Mouse (Mus musculus) C2C12 (cell line): Measurements from ENCODE around the gene Gm43517.

ENCODE experiments used
- CTCF ChIP-seq: IDR thresholded peaks from one replicate; pipeline ENCODE4 v1.5.1; 2011; ENCODE audit not compliant: control insufficient read depth, insufficient read depth, insufficient read length
- MAX ChIP-seq: IDR thresholded peaks from one replicate; pipeline ENCODE4 v1.6.1; 2011; ENCODE audit warnings: mild to moderate bottlenecking, control low read depth
- MYOG ChIP-seq: IDR thresholded peaks from one replicate; pipeline ENCODE4 v1.6.1; 2011; ENCODE audit not compliant: control insufficient read depth, insufficient read length; ENCODE audit errors: extremely low read depth

GRCm38 (mm10) chr12:49386081-49386805 lies 1.3 kb downstream of the Gm43517 start:
- no peak for TF ChIP-seq CTCF
- no peak for TF ChIP-seq MAX
- no peak for TF ChIP-seq MYOG
